Mouse (Mus musculus): ENCODE data around the gene Ago3. TPM values are rescaled to one million over a fixed set of nuclear protein-coding genes. Genes with fewer than 3 reads are reported as not detected.
A peak's percentile ranks its signal among the peaks of the same experiment; 100 is the strongest.

The Ago3 gene
- total and polyA plus RNA-seq, 3 experiments = 5.3 to 6.7 (median 5.3) TPM

GRCm38 (mm10) chr4:126431746-126432145, 2.4 kb upstream of the Ago3 start:
- in situ Hi-C loops (cut with MboI; ENCODE audit: low pct_ligation_motif_present, low pct_unique_long_range_greater_than_20kb, low sequenced_read_pairs) (no loop called here), dilution Hi-C loops (cut with MboI; ENCODE audit: extremely low pct_ligation_motif_present, extremely low pct_unique_long_range_greater_than_20kb, low sequenced_read_pairs) (no loop called here)
- Histone ChIP-seq H3K27ac (ENCODE audit: insufficient read depth, low read depth) (no peak overlapping the region), H3K4me1 (ENCODE audit: control insufficient read depth in 1 of 2, insufficient read depth in 2 of 2) (peaks cover 0 to 47% of the 10 kb centered on the region in 2 experiments; a peak in 2 of 4 replicates), H3K9me3 (replicated peaks; ENCODE audit: low read length) (no peaks in the 10 kb centered on the region), H3K9ac (ENCODE audit: insufficient read depth, low read depth) (no peak overlapping the region), H3K79me2 (replicated peaks; ENCODE audit: control insufficient read depth, extremely low read depth, insufficient read depth, poor library complexity, severe bottlenecking) (no peaks in the 10 kb centered on the region; the same call in 1 of the 2 replicates), H3K27me3 (replicated peaks) (no peaks in the 10 kb centered on the region), H3K4me2 (ENCODE audit: insufficient read depth, low read depth, poor library complexity, severe bottlenecking) (no peak overlapping the region), H3K4me3 (replicated peaks in 1 of 3; ENCODE audit: low read depth in 2 of 3, low read length in 2 of 3, poor library complexity in 1 of 3) (no peak overlapping the region), H3K36me3 (replicated peaks in 1 of 2; ENCODE audit: control insufficient read depth in 1 of 2, insufficient read depth in 1 of 2, low read length in 1 of 2) (peaks cover 5 to 36% of the 10 kb centered on the region in 2 experiments)
- no peak for DNase-seq (ENCODE audit: extremely low read depth)
- no peak for TF ChIP-seq NELFE (IDR thresholded peaks at IDR 0.05; ENCODE audit: low read depth, low read length)
- TF ChIP-seq MAX (IDR thresholded peaks at IDR 0.05; ENCODE audit: low read length) = no peak
- no peak for TF ChIP-seq EP300 (IDR thresholded peaks at IDR 0.05; ENCODE audit: low read length)
- no peak for TF ChIP-seq NRF1 (IDR thresholded peaks at IDR 0.05; ENCODE audit: low read depth, low read length)
- TF ChIP-seq JUND (conservative IDR thresholded peaks at IDR 0.05; ENCODE audit: low read depth, low read length) = no peak
- no peak for TF ChIP-seq USF2 (conservative IDR thresholded peaks at IDR 0.05; ENCODE audit: low read depth, low read length)
- no peak for TF ChIP-seq MXI1 (IDR thresholded peaks at IDR 0.05; ENCODE audit: low read depth, low read length)
- no peak for TF ChIP-seq SIN3A (IDR thresholded peaks at IDR 0.05; ENCODE audit: low read length)
- no peak for TF ChIP-seq KAT2A (IDR thresholded peaks at IDR 0.05; ENCODE audit: insufficient replicate concordance, low read length)
- no peak for TF ChIP-seq JUN (IDR thresholded peaks at IDR 0.05; ENCODE audit: insufficient read depth, low read depth, low read length)
- no peak for TF ChIP-seq MAFK (IDR thresholded peaks at IDR 0.05; ENCODE audit: insufficient replicate concordance, low read length)
- no peak for TF ChIP-seq PAX5 (IDR thresholded peaks at IDR 0.05; ENCODE audit: low read length)
- no peak for TF ChIP-seq MAZ (IDR thresholded peaks at IDR 0.05; ENCODE audit: low read depth, low read length)
- TF ChIP-seq HCFC1 (IDR thresholded peaks at IDR 0.05; ENCODE audit: low read depth, low read length) = no peak
- TF ChIP-seq ZNF384 (IDR thresholded peaks at IDR 0.05; ENCODE audit: low read depth, low read length) = no peak
- no peak for TF ChIP-seq CHD1 (IDR thresholded peaks at IDR 0.05; ENCODE audit: low read depth, low read length)
- TF ChIP-seq ELF1 (IDR thresholded peaks at IDR 0.05; ENCODE audit: low read depth, low read length) = no peak
- TF ChIP-seq ETS1 (conservative IDR thresholded peaks at IDR 0.05; ENCODE audit: low read depth, low read length) = no peak
- no peak for TF ChIP-seq GABPA (IDR thresholded peaks at IDR 0.05; ENCODE audit: insufficient replicate concordance, low read depth, low read length)

- Histone ChIP-seq H3K27me3 (replicated peaks) (no peaks in the 10 kb centered on the region), H3K9ac (ENCODE audit: insufficient read depth, low read depth) (peak overlapping the region; percentile 79), H3K27ac (ENCODE audit: insufficient read depth, low read depth) (peak overlapping the region; percentile 74), H3K4me1 (ENCODE audit: control insufficient read depth in 1 of 2, insufficient read depth in 2 of 2) (peaks cover 0 to 43% of the 10 kb centered on the region in 2 experiments; a peak in 2 of 4 replicates), H3K9me3 (replicated peaks; ENCODE audit: low read length) (no peaks in the 10 kb centered on the region), H3K4me3 (replicated peaks in 1 of 3; ENCODE audit: low read depth in 2 of 3, low read length in 2 of 3, poor library complexity in 1 of 3) (peak overlapping the region; percentile 89 to 99 (median 96)), H3K4me2 (ENCODE audit: insufficient read depth, low read depth, poor library complexity, severe bottlenecking) (peak overlapping the region; percentile 65; the same call in 1 of the 2 replicates), H3K79me2 (replicated peaks; ENCODE audit: control insufficient read depth, extremely low read depth, insufficient read depth, poor library complexity, severe bottlenecking) (no peaks in the 10 kb centered on the region; the same call in 1 of the 2 replicates), H3K36me3 (replicated peaks in 1 of 2; ENCODE audit: control insufficient read depth in 1 of 2, insufficient read depth in 1 of 2, low read length in 1 of 2) (peaks cover 0 to 18% of the 10 kb centered on the region in 2 experiments)
- in situ Hi-C loops (cut with MboI; ENCODE audit: low pct_ligation_motif_present, low pct_unique_long_range_greater_than_20kb, low sequenced_read_pairs) (no loop called here), dilution Hi-C loops (cut with MboI; ENCODE audit: extremely low pct_ligation_motif_present, extremely low pct_unique_long_range_greater_than_20kb, low sequenced_read_pairs) (no loop called here)
- DNase-seq (ENCODE audit: extremely low read depth) = no peak
- TF ChIP-seq MAFK (IDR thresholded peaks at IDR 0.05; ENCODE audit: insufficient replicate concordance, low read length) (no peak), ETS1 (conservative IDR thresholded peaks at IDR 0.05; ENCODE audit: low read depth, low read length) (no peak), UBTF (IDR thresholded peaks at IDR 0.05; ENCODE audit: low read depth, low read length) (no peak), SIN3A (IDR thresholded peaks at IDR 0.05; ENCODE audit: low read length) (no peak), USF2 (conservative IDR thresholded peaks at IDR 0.05; ENCODE audit: low read depth, low read length) (no peak)
Observed at GRCm38 (mm10) chr4:126428682-126429346, 542 bp downstream of the Ago3 start.

All from CH12.LX (cell line).